Mouse (Mus musculus): Measurements from ENCODE around the gene Slc22a23. TPM values are rescaled to one million over a fixed set of nuclear protein-coding genes. Genes with fewer than 3 reads are reported as not detected.
A peak's percentile ranks its signal among the peaks of the same experiment; 100 is the strongest.

The Slc22a23 gene
- total and polyA plus RNA-seq, 2 experiments from 2014 or later = 10.3 to 87.9 TPM

DNA sequence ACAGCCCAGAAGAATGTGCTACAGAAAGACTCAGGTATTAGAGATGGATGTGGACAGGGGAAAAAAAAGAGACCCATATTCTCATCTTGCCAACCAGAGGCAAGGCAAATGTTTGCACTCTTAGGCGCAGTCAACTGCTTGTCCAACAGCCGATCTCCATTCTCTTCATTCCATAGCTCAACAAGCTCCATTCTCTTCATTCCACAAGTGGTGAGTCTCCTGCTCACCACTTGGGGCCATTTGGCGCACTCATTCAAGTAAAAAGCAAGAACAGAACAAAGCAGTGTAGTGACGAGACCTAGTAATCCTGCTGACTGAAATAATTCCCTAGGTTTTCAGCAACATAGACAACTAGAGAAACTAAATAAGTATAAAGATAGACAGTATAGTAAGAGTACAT lies 50.8 kb downstream of the Slc22a23 start:
- 64% methylated on average over 4 of the region's 4 CpGs for WGBS
- Histone ChIP-seq H3K36me3 (ENCODE audit: insufficient read depth) (peaks cover 15% of the 10 kb centered on the region), H3K27me3 (ENCODE audit: insufficient read depth, low read length) (no peaks in the 10 kb centered on the region), H3K9ac (no peak overlapping the region), H3K4me1 (ENCODE audit: insufficient read depth) (no peaks in the 10 kb centered on the region), H3K4me3 (ENCODE audit: low read depth, low read length) (no peak overlapping the region), H3K4me2 (ENCODE audit: low read depth) (no peak overlapping the region), H3K9me3 (ENCODE audit: low read length) (no peaks in the 10 kb centered on the region), H3K27ac (ENCODE audit: low read depth, low read length) (no peak overlapping the region)
- ATAC-seq (no peak), DNase-seq (no peak)
- peak; percentile 14; the same call in 1 of the 2 replicates for TF ChIP-seq CTCF (IDR thresholded peaks at IDR 0.05; ENCODE audit: low read depth)

DNA sequence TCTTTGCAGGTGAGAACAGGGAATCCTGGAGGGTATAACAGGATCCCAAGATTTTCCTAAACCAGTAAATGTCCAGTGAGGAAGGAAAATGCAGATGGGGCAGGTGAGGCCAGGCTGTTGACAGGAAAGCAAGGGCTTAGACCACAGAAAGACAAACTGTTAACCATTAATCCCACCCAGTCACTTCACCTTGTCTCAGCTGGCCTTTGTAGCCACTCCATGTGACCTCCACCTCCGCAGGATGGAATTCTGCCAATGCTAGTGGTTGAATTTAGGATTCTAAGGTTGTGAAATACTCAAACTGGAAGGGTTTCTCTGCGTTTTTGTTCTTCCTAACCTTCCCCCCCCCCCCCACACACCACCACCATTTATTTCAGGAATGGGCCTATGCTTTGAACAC lies 52.9 kb downstream of the Slc22a23 start:
- no peaks in the 10 kb centered on the region for H3K9me3 ChIP-seq (ENCODE audit: low read length)
- no peak for TF ChIP-seq CTCF (IDR thresholded peaks at IDR 0.05; ENCODE audit: low read depth)
- H3K4me3 ChIP-seq (ENCODE audit: low read depth, low read length) = no peak overlapping the region
- H3K36me3 ChIP-seq (ENCODE audit: insufficient read depth) = peaks cover 2% of the 10 kb centered on the region; the same call in 1 of the 2 replicates
- 0 out of 2 replicates have a peak, but pooled peaks cover 3% of the 10 kb centered on the region for H3K4me1 ChIP-seq (ENCODE audit: insufficient read depth)
- DNase-seq (no peak), ATAC-seq (no peak)
- H3K4me2 ChIP-seq (ENCODE audit: low read depth) = no peak overlapping the region
- 85% methylated on average over 2 of the region's 2 CpGs for WGBS
- no peaks in the 10 kb centered on the region for H3K27me3 ChIP-seq (ENCODE audit: insufficient read depth, low read length)
- no peak overlapping the region for H3K27ac ChIP-seq (ENCODE audit: low read depth, low read length)
- no peak overlapping the region for H3K9ac ChIP-seq

DNA sequence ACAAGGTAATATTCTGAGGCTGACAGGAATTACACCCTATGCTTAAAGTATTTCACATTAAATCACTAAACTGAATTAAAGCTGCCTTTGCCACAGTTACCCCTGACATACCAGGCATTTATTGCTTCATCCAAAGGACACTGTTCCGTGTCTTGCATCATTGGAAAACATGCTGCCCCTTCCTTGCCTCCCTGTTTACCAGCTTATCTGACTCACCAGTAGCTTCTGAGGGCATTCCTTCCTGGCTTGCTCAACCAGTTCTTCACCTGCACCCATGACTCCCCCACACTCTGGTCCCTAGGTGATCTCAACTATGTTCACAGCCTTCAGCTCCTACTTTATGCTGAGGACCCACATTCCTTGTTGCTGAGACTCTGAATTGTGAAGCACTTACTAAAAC lies 54.6 kb downstream of the Slc22a23 start:
- Histone ChIP-seq H3K9ac (no peak overlapping the region), H3K36me3 (ENCODE audit: insufficient read depth) (no peaks in the 10 kb centered on the region; the same call in 1 of the 2 replicates), H3K4me1 (ENCODE audit: insufficient read depth) (0 out of 2 replicates have a peak, but pooled peaks cover 3% of the 10 kb centered on the region), H3K27ac (ENCODE audit: low read depth, low read length) (no peak overlapping the region), H3K27me3 (ENCODE audit: insufficient read depth, low read length) (no peaks in the 10 kb centered on the region), H3K4me3 (ENCODE audit: low read depth, low read length) (no peak overlapping the region), H3K9me3 (ENCODE audit: low read length) (no peaks in the 10 kb centered on the region), H3K4me2 (ENCODE audit: low read depth) (no peak overlapping the region)
- ATAC-seq (no peak), DNase-seq (no peak)
- TF ChIP-seq CTCF (IDR thresholded peaks at IDR 0.05; ENCODE audit: low read depth) = no peak
- WGBS = 97% methylated on average over 1 of the region's 1 CpGs

DNA sequence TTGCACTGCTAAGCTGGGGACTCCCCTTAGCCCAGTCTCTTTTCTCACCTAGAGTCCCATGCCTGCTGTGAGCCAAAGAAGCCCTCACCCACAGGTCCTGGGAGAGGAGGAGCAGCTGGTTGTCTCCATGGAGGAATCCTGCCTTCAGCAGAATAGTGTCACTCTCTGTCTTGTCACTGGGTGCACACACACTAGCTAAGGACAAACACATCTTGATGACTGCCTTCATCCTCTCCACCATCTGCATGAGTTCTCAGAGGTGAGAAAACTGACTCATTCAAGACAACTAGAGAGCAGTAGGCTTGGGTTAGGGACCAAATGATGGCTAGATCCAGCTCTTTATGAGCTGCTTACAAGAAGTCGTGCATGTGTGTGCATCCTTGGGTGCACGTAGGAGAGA lies 55.4 kb downstream of the Slc22a23 start:
- Histone ChIP-seq H3K9ac (no peak overlapping the region), H3K4me3 (ENCODE audit: low read depth, low read length) (no peak overlapping the region), H3K27ac (ENCODE audit: low read depth, low read length) (no peak overlapping the region), H3K4me1 (ENCODE audit: insufficient read depth) (0 out of 2 replicates have a peak, but pooled peaks cover 3% of the 10 kb centered on the region), H3K27me3 (ENCODE audit: insufficient read depth, low read length) (no peaks in the 10 kb centered on the region), H3K9me3 (ENCODE audit: low read length) (no peaks in the 10 kb centered on the region), H3K4me2 (ENCODE audit: low read depth) (no peak overlapping the region), H3K36me3 (ENCODE audit: insufficient read depth) (no peaks in the 10 kb centered on the region; the same call in 1 of the 2 replicates)
- no peak for DNase-seq
- ATAC-seq = no peak
- 90% methylated on average over 2 of the region's 2 CpGs for WGBS
- no peak for TF ChIP-seq CTCF (IDR thresholded peaks at IDR 0.05; ENCODE audit: low read depth)

DNA sequence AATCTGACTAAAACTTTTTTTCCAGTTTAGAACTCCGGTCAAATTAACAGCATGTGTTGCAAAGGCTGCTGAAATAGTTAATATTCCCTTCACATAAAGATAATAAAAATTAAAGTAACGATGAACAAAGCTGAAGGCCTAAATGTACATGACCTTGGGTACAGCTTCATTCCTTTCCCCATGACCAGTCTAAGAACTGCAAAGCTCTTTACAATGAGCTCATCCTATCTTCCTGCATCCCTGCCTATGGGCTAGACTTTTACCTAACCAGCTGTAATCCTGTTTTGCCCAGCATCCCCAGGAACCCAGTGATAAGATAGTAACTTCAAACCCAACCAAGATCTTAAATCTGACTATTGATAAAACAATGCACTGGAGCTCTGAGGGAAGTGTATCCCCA lies 56.9 kb downstream of the Slc22a23 start:
- Histone ChIP-seq H3K4me1 (ENCODE audit: insufficient read depth) (0 out of 2 replicates have a peak, but pooled peaks cover 3% of the 10 kb centered on the region), H3K4me3 (ENCODE audit: low read depth, low read length) (no peak overlapping the region), H3K36me3 (ENCODE audit: insufficient read depth) (no peaks in the 10 kb centered on the region; the same call in 1 of the 2 replicates), H3K4me2 (ENCODE audit: low read depth) (no peak overlapping the region), H3K27me3 (ENCODE audit: insufficient read depth, low read length) (no peaks in the 10 kb centered on the region), H3K27ac (ENCODE audit: low read depth, low read length) (0 out of 2 replicates have a peak overlapping the region, but pooled peaks have one; percentile 15), H3K9ac (0 out of 2 replicates have a peak overlapping the region, but pooled peaks have one; percentile 3), H3K9me3 (ENCODE audit: low read length) (no peaks in the 10 kb centered on the region)
- 18% methylated on average over 2 of the region's 2 CpGs for WGBS
- DNase-seq (no peak), ATAC-seq (no peak)
- no peak for TF ChIP-seq CTCF (IDR thresholded peaks at IDR 0.05; ENCODE audit: low read depth)

DNA sequence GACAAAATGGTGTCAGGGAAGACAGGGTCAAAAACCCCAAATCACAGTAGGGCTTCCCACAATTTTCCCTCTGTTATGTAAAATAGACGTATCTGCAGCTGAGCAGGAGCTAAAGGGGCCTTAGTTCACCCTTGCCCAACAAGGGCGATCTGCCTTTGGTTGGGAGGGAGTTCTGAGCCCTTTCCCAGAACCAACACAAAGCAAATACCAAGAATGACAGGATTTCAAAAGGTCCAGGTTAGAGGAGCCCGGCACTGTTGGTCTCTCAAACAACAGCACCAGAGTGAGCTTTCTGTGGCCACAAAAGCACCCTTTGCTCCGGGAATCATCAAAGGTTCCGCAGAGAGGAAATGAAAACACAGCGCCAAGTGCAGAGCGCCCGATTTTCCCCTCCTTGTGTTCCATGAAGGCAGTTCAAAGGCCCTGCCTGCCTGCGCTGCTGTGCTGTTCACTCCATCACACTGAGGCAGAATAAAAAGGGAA lies 57.3 kb downstream of the Slc22a23 start:
- no peak overlapping the region for H3K9ac ChIP-seq
- no peaks in the 10 kb centered on the region; the same call in 1 of the 2 replicates for H3K36me3 ChIP-seq (ENCODE audit: insufficient read depth)
- H3K4me1 ChIP-seq (ENCODE audit: insufficient read depth) = 0 out of 2 replicates have a peak, but pooled peaks cover 3% of the 10 kb centered on the region
- no peak for TF ChIP-seq CTCF (IDR thresholded peaks at IDR 0.05; ENCODE audit: low read depth)
- peak overlapping the region; percentile 54 for H3K27ac ChIP-seq (ENCODE audit: low read depth, low read length)
- H3K9me3 ChIP-seq (ENCODE audit: low read length) = no peaks in the 10 kb centered on the region
- peak; percentile 51 for DNase-seq
- no peaks in the 10 kb centered on the region for H3K27me3 ChIP-seq (ENCODE audit: insufficient read depth, low read length)
- peak; percentile 74 for ATAC-seq
- WGBS = 17% methylated on average over 9 of the region's 9 CpGs
- no peak overlapping the region for H3K4me3 ChIP-seq (ENCODE audit: low read depth, low read length)
- no peak overlapping the region for H3K4me2 ChIP-seq (ENCODE audit: low read depth)

DNA sequence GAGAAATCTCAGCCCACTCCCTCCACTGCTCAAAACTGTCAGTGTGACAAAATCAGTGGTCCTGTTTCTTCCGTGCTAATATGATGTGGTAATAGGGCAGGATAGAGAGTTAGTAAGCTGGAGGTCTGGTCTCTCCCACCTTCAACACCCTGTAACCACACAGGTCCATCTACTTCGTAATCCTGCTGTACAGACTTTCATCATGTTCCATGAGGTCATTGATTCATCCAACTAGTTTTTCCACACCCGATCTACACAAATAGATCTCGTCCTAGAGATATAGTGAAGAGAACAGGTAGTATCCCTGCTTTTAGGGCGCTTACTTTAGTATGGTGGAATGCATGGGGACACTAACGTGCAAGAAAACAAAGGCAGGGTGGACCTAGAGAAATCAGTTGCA lies 63.6 kb downstream of the Slc22a23 start:
- Histone ChIP-seq H3K27me3 (ENCODE audit: insufficient read depth, low read length) (no peaks in the 10 kb centered on the region), H3K4me3 (ENCODE audit: low read depth, low read length) (no peak overlapping the region), H3K4me1 (ENCODE audit: insufficient read depth) (no peaks in the 10 kb centered on the region), H3K27ac (ENCODE audit: low read depth, low read length) (no peak overlapping the region), H3K9ac (no peak overlapping the region), H3K4me2 (ENCODE audit: low read depth) (no peak overlapping the region), H3K36me3 (ENCODE audit: insufficient read depth) (no peaks in the 10 kb centered on the region), H3K9me3 (ENCODE audit: low read length) (no peaks in the 10 kb centered on the region)
- DNase-seq = no peak
- 97% methylated on average over 6 of the region's 6 CpGs for WGBS
- no peak for TF ChIP-seq CTCF (IDR thresholded peaks at IDR 0.05; ENCODE audit: low read depth)
- ATAC-seq = no peak
